ENCODE assay signal across 12 mouse cellular contexts in genomic region chr16:92644315-92644714, GRCm38 (mm10).
DNase-seq lines count a peak whose midpoint lies in the region; ATAC-seq and TF ChIP-seq lines count a peak whose summit lies in the region.
"Had no signal": no experiment of that assay in that cellular context is flagged by ENCODE, and none has a peak within 500 bp of the region (broad histone marks: within the 10 kb centered on the region; RNA-seq: fewer than 3 reads in every experiment).

No protein-coding gene starts in this region.

- peaks cover 22% of the 10 kb centered on the region for H3K4me1 ChIP-seq in lung, embryonic 14.5 days (ENCODE audit: insufficient read depth)
- peaks cover 5% of the 10 kb centered on the region; the same call in 1 of the 2 replicates for H3K4me1 ChIP-seq in lung, adult 2 months (ENCODE audit: control insufficient read depth, insufficient read depth, low read length)
- H3K4me1 ChIP-seq in ES-Bruce4 (ENCODE audit: control insufficient read depth, insufficient read depth, low read length) = no peaks in the 10 kb centered on the region
- H3K4me1 ChIP-seq in embryonic facial prominence, embryonic 13.5 days = peaks cover 56% of the 10 kb centered on the region
- peaks cover 42% of the 10 kb centered on the region for H3K4me1 ChIP-seq in limb, embryonic 13.5 days
- H3K4me1 ChIP-seq in forebrain, embryonic 11.5 days (replicated peaks; ENCODE audit: control insufficient read depth, insufficient read depth, low read length) = peaks cover 2% of the 10 kb centered on the region; the same call in 1 of the 2 replicates

- no peak for TF ChIP-seq POLR2A in lung, adult 2 months (IDR thresholded peaks at IDR 0.05; ENCODE audit: borderline replicate concordance, extremely low read depth, low read depth, low read length)
- no peak for TF ChIP-seq POLR2A in ES-Bruce4 (IDR thresholded peaks at IDR 0.05; ENCODE audit: insufficient read depth, low read length)

- H3K4me2 ChIP-seq in lung, embryonic 14.5 days = no peak overlapping the region
- H3K4me2 ChIP-seq in embryonic facial prominence, embryonic 13.5 days = no peak overlapping the region; the same call in 1 of the 2 replicates
- H3K4me2 ChIP-seq in limb, embryonic 13.5 days (replicated peaks) = 0 out of 2 replicates have a peak overlapping the region, but pooled peaks have one; percentile 3
- no peak overlapping the region for H3K4me2 ChIP-seq in forebrain, embryonic 11.5 days (ENCODE audit: low read depth, low read length, severe bottlenecking)
- H3K4me2 ChIP-seq: midbrain, embryonic 11.5 days had no signal

- H3K27me3 ChIP-seq in lung, embryonic 14.5 days (ENCODE audit: insufficient read depth, low read length) = no peaks in the 10 kb centered on the region
- no peaks in the 10 kb centered on the region for H3K27me3 ChIP-seq in ES-Bruce4 (ENCODE audit: control insufficient read depth, insufficient read depth, low read length, poor library complexity, severe bottlenecking)
- H3K27me3 ChIP-seq in embryonic facial prominence, embryonic 13.5 days = no peaks in the 10 kb centered on the region
- H3K27me3 ChIP-seq in limb, embryonic 13.5 days = no peaks in the 10 kb centered on the region
- no peaks in the 10 kb centered on the region for H3K27me3 ChIP-seq in forebrain, embryonic 11.5 days (ENCODE audit: control insufficient read depth, insufficient read depth, low read length)

- TF ChIP-seq EP300 in ES-Bruce4 (IDR thresholded peaks at IDR 0.05; ENCODE audit: insufficient read depth, low read depth, low read length) = no peak

- TF ChIP-seq CTCF in lung, embryonic 14.5 days (IDR thresholded peaks at IDR 0.05; ENCODE audit: low read depth) = no peak
- TF ChIP-seq CTCF in lung, adult 2 months (IDR thresholded peaks at IDR 0.05; ENCODE audit: insufficient read depth, low read length) = no peak
- no peak for TF ChIP-seq CTCF in ES-Bruce4 (IDR thresholded peaks at IDR 0.05; ENCODE audit: low read depth, low read length)

- H3K9me3 ChIP-seq in lung, embryonic 14.5 days (ENCODE audit: low read depth, low read length) = no peaks in the 10 kb centered on the region
- H3K9me3 ChIP-seq in ES-Bruce4 (replicated peaks; ENCODE audit: control insufficient read depth, insufficient read depth, low read length, poor library complexity, severe bottlenecking) = no peaks in the 10 kb centered on the region
- no peaks in the 10 kb centered on the region for H3K9me3 ChIP-seq in embryonic facial prominence, embryonic 13.5 days
- H3K9me3 ChIP-seq in limb, embryonic 13.5 days = peaks cover 4% of the 10 kb centered on the region
- H3K9me3 ChIP-seq in forebrain, embryonic 11.5 days (ENCODE audit: control insufficient read depth, low read length) = no peaks in the 10 kb centered on the region

- H3K36me3 ChIP-seq in lung, embryonic 14.5 days (ENCODE audit: insufficient read depth) = no peaks in the 10 kb centered on the region
- no peaks in the 10 kb centered on the region for H3K36me3 ChIP-seq in ES-Bruce4 (ENCODE audit: control insufficient read depth, insufficient read depth, low read length, poor library complexity, severe bottlenecking)
- peaks cover 32% of the 10 kb centered on the region for H3K36me3 ChIP-seq in embryonic facial prominence, embryonic 13.5 days
- no peaks in the 10 kb centered on the region; the same call in 1 of the 2 replicates for H3K36me3 ChIP-seq in limb, embryonic 13.5 days
- no peaks in the 10 kb centered on the region for H3K36me3 ChIP-seq in forebrain, embryonic 11.5 days (ENCODE audit: control insufficient read depth, insufficient read depth, low read length)

- WGBS in lung, embryonic 14.5 days = 63% methylated on average over 10 of the region's 10 CpGs
- WGBS in lung, adult 2 months = 43% methylated on average over 10 of the region's 10 CpGs
- WGBS in embryonic facial prominence, embryonic 13.5 days = 57% methylated on average over 10 of the region's 10 CpGs
- WGBS in limb, embryonic 13.5 days = 64% methylated on average over 10 of the region's 10 CpGs
- 72% methylated on average over 10 of the region's 10 CpGs for WGBS in forebrain, embryonic 11.5 days

- no peak for DNase-seq in lung, embryonic 14.5 days
- no peak for DNase-seq in lung, adult 2 months
- no peak for DNase-seq in urinary bladder, postnatal 10 days (ENCODE audit: low spot score)
- no peak for DNase-seq in forebrain, embryonic 11.5 days (ENCODE audit: low spot score)
- DNase-seq in urinary bladder, postnatal 14 days (ENCODE audit: low spot score) = no peak
- DNase-seq: cerebellum, adult 11-12 months; kidney, postnatal 14 days had no signal

- peak overlapping the region; percentile 68; the same call in 1 of the 2 replicates for H3K27ac ChIP-seq in lung, embryonic 14.5 days (ENCODE audit: low read depth)
- no peak overlapping the region for H3K27ac ChIP-seq in ES-Bruce4 (ENCODE audit: insufficient read depth, low read length)
- H3K27ac ChIP-seq in embryonic facial prominence, embryonic 13.5 days = peak overlapping the region; percentile 89
- H3K27ac ChIP-seq in limb, embryonic 13.5 days = peak overlapping the region; percentile 67
- no peak overlapping the region for H3K27ac ChIP-seq in forebrain, embryonic 11.5 days (ENCODE audit: low read depth, low read length)
- H3K27ac ChIP-seq: hindbrain, postnatal 0 days had no signal

- no peak overlapping the region for H3K4me3 ChIP-seq in lung, embryonic 14.5 days (ENCODE audit: low read depth, low read length)
- no peak overlapping the region for H3K4me3 ChIP-seq in lung, adult 2 months (replicated peaks; ENCODE audit: extremely low read depth, low read depth, low read length)
- peak overlapping the region; percentile 24 for H3K4me3 ChIP-seq in ES-Bruce4 (ENCODE audit: low read depth, low read length)
- no peak overlapping the region for H3K4me3 ChIP-seq in embryonic facial prominence, embryonic 13.5 days
- no peak overlapping the region for H3K4me3 ChIP-seq in limb, embryonic 13.5 days
- no peak overlapping the region for H3K4me3 ChIP-seq in forebrain, embryonic 11.5 days (ENCODE audit: low read depth, low read length)

- ATAC-seq in lung, embryonic 14.5 days (ENCODE audit: insufficient read depth) = no peak; the same call in 1 of the 2 replicates
- no peak for ATAC-seq in embryonic facial prominence, embryonic 13.5 days (ENCODE audit: insufficient number of reproducible peaks, insufficient read depth, low FRiP score, low TSS enrichment, low read depth)
- ATAC-seq in limb, embryonic 13.5 days (ENCODE audit: low FRiP score, low read depth) = no peak
- ATAC-seq in forebrain, embryonic 11.5 days (replicated peaks; ENCODE audit: low FRiP score) = no peak
- ATAC-seq: hindbrain, postnatal 0 days had no signal

- no peak overlapping the region for H3K9ac ChIP-seq in lung, embryonic 14.5 days
- H3K9ac ChIP-seq in ES-Bruce4 (ENCODE audit: low read depth, poor library complexity, severe bottlenecking) = peak overlapping the region; percentile 5; the same call in 1 of the 2 replicates
- H3K9ac ChIP-seq in embryonic facial prominence, embryonic 13.5 days = no peak overlapping the region
- peak overlapping the region; percentile 43; the same call in 1 of the 2 replicates for H3K9ac ChIP-seq in limb, embryonic 13.5 days
- H3K9ac ChIP-seq in forebrain, embryonic 11.5 days (ENCODE audit: low read length) = no peak overlapping the region

Comparison
In these comparisons a context has a peak if more than half of its experiments do, and no peak if none do; other contexts are left out.
1. H3K27ac ChIP-seq: peak in lung, embryonic 14.5 days (single experiment), embryonic facial prominence, embryonic 13.5 days (single experiment) and limb, embryonic 13.5 days (single experiment); none in ES-Bruce4 (single experiment) and forebrain, embryonic 11.5 days (single experiment).
2. H3K9ac ChIP-seq: peak in ES-Bruce4 (single experiment) and limb, embryonic 13.5 days (single experiment); none in lung, embryonic 14.5 days (single experiment), embryonic facial prominence, embryonic 13.5 days (single experiment) and forebrain, embryonic 11.5 days (single experiment).